25 mouse cellular contexts compared by ENCODE assay signal in the genomic region with DNA sequence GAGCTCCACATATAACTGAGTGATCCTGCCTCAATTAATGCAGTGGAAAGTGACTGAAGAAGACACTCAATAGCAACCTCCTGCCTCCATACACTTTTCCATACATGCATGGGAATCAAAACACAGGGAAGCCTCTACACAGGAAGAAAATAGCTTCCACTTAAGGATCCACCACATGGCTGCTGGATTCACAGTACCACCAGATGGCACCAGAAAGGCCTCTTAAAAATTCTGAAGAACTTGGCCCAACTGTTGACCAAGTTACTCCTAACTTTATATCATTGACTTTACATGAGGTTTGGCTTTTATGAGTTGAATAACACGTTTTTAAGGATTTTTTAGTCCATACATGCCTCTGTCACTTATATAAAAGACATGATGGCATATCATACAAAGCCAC. TPM values are rescaled to one million over a fixed set of nuclear protein-coding genes. Genes with fewer than 3 reads are reported as not detected.
DNase-seq lines count a peak whose midpoint lies in the region; ATAC-seq and TF ChIP-seq lines count a peak whose summit lies in the region.
"Had no signal": no experiment of that assay in that cellular context is flagged by ENCODE, and none has a peak within 500 bp of the region (broad histone marks: within the 10 kb centered on the region; RNA-seq: fewer than 3 reads in every experiment).

No protein-coding gene starts in this region.

- H3K9ac ChIP-seq in kidney, embryonic 15.5 days: no peak overlapping the region
- H3K9ac ChIP-seq in lung, postnatal 0 days (replicated peaks; ENCODE audit: low read depth): no peak overlapping the region
- no peak overlapping the region for H3K9ac ChIP-seq in hindbrain, embryonic 11.5 days (ENCODE audit: low read depth, low read length)
- H3K9ac ChIP-seq: embryonic facial prominence, embryonic 15.5 days; heart, embryonic 13.5 days; limb, embryonic 13.5 days had no signal

- no peak for ATAC-seq in kidney, embryonic 15.5 days (replicated peaks; ENCODE audit: low FRiP score)
- no peak for ATAC-seq in lung, postnatal 0 days
- ATAC-seq in hindbrain, embryonic 11.5 days (ENCODE audit: low FRiP score): no peak
- ATAC-seq: midbrain, embryonic 16.5 days had no signal

- no peak for DNase-seq in gastrocnemius, adult 2 months
- no peak for DNase-seq in gastrocnemius, postnatal 4 days (ENCODE audit: low spot score in 2 of 2)
- DNase-seq in kidney, postnatal 36 days: peak; percentile 1 to 39
- no peak for DNase-seq in lung, postnatal 0 days (ENCODE audit: low spot score)
- DNase-seq in lung, postnatal 36 days: no peak
- peak; percentile 23 for DNase-seq in brain, adult 2 months (ENCODE audit: low read depth, low spot score)
- no peak for DNase-seq in hindbrain, embryonic 11.5 days (ENCODE audit: low spot score)
- DNase-seq: adrenal gland, postnatal 14 days; cerebellum, adult 9-11 months; gastrocnemius, postnatal 14 days; right cerebral cortex, postnatal 4 days; thymus, adult 18-20 months had no signal

- no peaks in the 10 kb centered on the region for H3K36me3 ChIP-seq in kidney, embryonic 15.5 days
- H3K36me3 ChIP-seq in lung, postnatal 0 days (ENCODE audit: insufficient read depth, low read length): no peaks in the 10 kb centered on the region
- H3K36me3 ChIP-seq in hindbrain, embryonic 11.5 days (ENCODE audit: control insufficient read depth, insufficient read depth, low read length): no peaks in the 10 kb centered on the region
- H3K36me3 ChIP-seq: embryonic facial prominence, embryonic 15.5 days; heart, embryonic 13.5 days; limb, embryonic 13.5 days had no signal

- 0 out of 2 replicates have a peak, but pooled peaks have one; percentile 8 for TF ChIP-seq CTCF in gastrocnemius, adult 2 months (IDR thresholded peaks at IDR 0.05)
- peak; percentile 20; the same call in 1 of the 2 replicates for TF ChIP-seq CTCF in lung, postnatal 0 days (IDR thresholded peaks at IDR 0.05)

- no peak for TF ChIP-seq EP300 in lung, postnatal 0 days (IDR thresholded peaks at IDR 0.05)

- no peaks in the 10 kb centered on the region for H3K27me3 ChIP-seq in kidney, embryonic 15.5 days
- no peaks in the 10 kb centered on the region for H3K27me3 ChIP-seq in lung, postnatal 0 days (replicated peaks; ENCODE audit: insufficient read depth, low read length)
- H3K27me3 ChIP-seq in hindbrain, embryonic 11.5 days (ENCODE audit: control insufficient read depth, insufficient read depth, low read length): no peaks in the 10 kb centered on the region
- H3K27me3 ChIP-seq: embryonic facial prominence, embryonic 15.5 days; heart, embryonic 13.5 days; limb, embryonic 13.5 days had no signal

- H3K27ac ChIP-seq in gastrocnemius, adult 2 months: no peak overlapping the region
- H3K27ac ChIP-seq in kidney, embryonic 15.5 days: no peak overlapping the region
- H3K27ac ChIP-seq in lung, postnatal 0 days (ENCODE audit: low read length): no peak overlapping the region
- H3K27ac ChIP-seq in hindbrain, embryonic 11.5 days (ENCODE audit: low read depth, low read length): no peak overlapping the region
- H3K27ac ChIP-seq: embryonic facial prominence, embryonic 15.5 days; heart, embryonic 13.5 days; limb, embryonic 13.5 days had no signal

- H3K4me3 ChIP-seq in gastrocnemius, adult 2 months: no peak overlapping the region
- H3K4me3 ChIP-seq in kidney, embryonic 15.5 days (replicated peaks): no peak overlapping the region
- H3K4me3 ChIP-seq in lung, postnatal 0 days (ENCODE audit: low read depth, low read length): no peak overlapping the region
- no peak overlapping the region for H3K4me3 ChIP-seq in hindbrain, embryonic 11.5 days (ENCODE audit: low read depth, low read length)
- H3K4me3 ChIP-seq: embryonic facial prominence, embryonic 15.5 days; heart, embryonic 13.5 days; limb, embryonic 13.5 days had no signal

- no peaks in the 10 kb centered on the region for H3K4me1 ChIP-seq in kidney, embryonic 15.5 days
- no peaks in the 10 kb centered on the region for H3K4me1 ChIP-seq in lung, postnatal 0 days (ENCODE audit: insufficient read depth, low read depth, low read length)
- H3K4me1 ChIP-seq in hindbrain, embryonic 11.5 days (replicated peaks; ENCODE audit: control insufficient read depth, insufficient read depth, low read length): no peaks in the 10 kb centered on the region
- H3K4me1 ChIP-seq: embryonic facial prominence, embryonic 15.5 days; heart, embryonic 13.5 days; limb, embryonic 13.5 days had no signal

- H3K4me2 ChIP-seq in kidney, embryonic 15.5 days: no peak overlapping the region
- H3K4me2 ChIP-seq in lung, postnatal 0 days (replicated peaks; ENCODE audit: low read depth, low read length): no peak overlapping the region
- H3K4me2 ChIP-seq in hindbrain, embryonic 11.5 days (replicated peaks; ENCODE audit: low read depth, low read length): no peak overlapping the region
- H3K4me2 ChIP-seq: embryonic facial prominence, embryonic 15.5 days; heart, embryonic 13.5 days; limb, embryonic 13.5 days had no signal

- H3K9me3 ChIP-seq in kidney, embryonic 15.5 days (replicated peaks): no peaks in the 10 kb centered on the region
- no peaks in the 10 kb centered on the region for H3K9me3 ChIP-seq in lung, postnatal 0 days (ENCODE audit: low read length)
- no peaks in the 10 kb centered on the region for H3K9me3 ChIP-seq in hindbrain, embryonic 11.5 days (ENCODE audit: control insufficient read depth, low read length)
- H3K9me3 ChIP-seq: embryonic facial prominence, embryonic 15.5 days; heart, embryonic 13.5 days; limb, embryonic 13.5 days had no signal

- intact Hi-C loops in gastrocnemius, adult 2 months (cut with DNase I): no loop called here

- WGBS in kidney, embryonic 15.5 days: 36% methylated on average over 1 of the region's 1 CpGs
- WGBS in lung, postnatal 0 days: 6% methylated on average over 1 of the region's 1 CpGs
- 33% methylated on average over 1 of the region's 1 CpGs for WGBS in hindbrain, embryonic 11.5 days

RNA-seq across cellular contexts. Expression of gene Mmp13, which starts 19.8 kb away (rescaled TPM):
- total RNA-seq in gastrocnemius, adult 2 months (2021): not detected
- total RNA-seq in gastrocnemius, postnatal 4 days (2021): under 1 TPM in 1 of 2 experiments, not detected in 1; 0.10 TPM
- 0.18 and 56.0 TPM in 2 replicates for polyA plus RNA-seq in kidney, embryonic 15.5 days (2015; fragmentation: Nextera tagmentation; extraction: Ambion mirVana)
- polyA plus RNA-seq in lung, postnatal 0 days (2015; fragmentation: Nextera tagmentation; extraction: Ambion mirVana): 0.11 and 0.14 TPM in 2 replicates
- not detected in 2 replicates for polyA plus RNA-seq in hindbrain, embryonic 11.5 days (2014; fragmentation: Nextera tagmentation; extraction: Ambion mirVana)
- total RNA-seq: ES-E14; gastrocnemius, postnatal 14 days; hematopoietic stem cell, adult 5-6 weeks; layer of hippocampus, postnatal 14 days had no signal
- polyA plus RNA-seq: forebrain, embryonic 11.5 days; intestine, embryonic 14.5 days; limb, embryonic 13.5 days; neural tube, embryonic 11.5 days had no signal

RNA-seq across cellular contexts. Expression of gene Mmp12, which starts 52.0 kb away (rescaled TPM):
- not detected for total RNA-seq in gastrocnemius, adult 2 months (2021)
- not detected for total RNA-seq in gastrocnemius, postnatal 4 days (2021)
- not detected in 2 replicates for polyA plus RNA-seq in kidney, embryonic 15.5 days (2015; fragmentation: Nextera tagmentation; extraction: Ambion mirVana)
- polyA plus RNA-seq in lung, postnatal 0 days (2015; fragmentation: Nextera tagmentation; extraction: Ambion mirVana): 1.3 and 2.4 TPM in 2 replicates
- not detected in 2 replicates for polyA plus RNA-seq in hindbrain, embryonic 11.5 days (2014; fragmentation: Nextera tagmentation; extraction: Ambion mirVana)
- total RNA-seq: gastrocnemius, postnatal 14 days; hematopoietic stem cell, adult 5-6 weeks; layer of hippocampus, postnatal 14 days had no signal
- polyA plus RNA-seq: C2C12; forebrain, embryonic 11.5 days; limb, embryonic 13.5 days; liver, embryonic 16.5 days; midbrain, embryonic 16.5 days; neural tube, embryonic 11.5 days had no signal

Comparison
In these comparisons a context has a peak if more than half of its experiments do, and no peak if none do; other contexts are left out.
1. DNase-seq: peak in kidney, postnatal 36 days (2 of 2) and brain, adult 2 months (single experiment); none in gastrocnemius, adult 2 months (single experiment), gastrocnemius, postnatal 4 days (0 of 2), lung, postnatal 0 days (single experiment), lung, postnatal 36 days (single experiment) and hindbrain, embryonic 11.5 days (single experiment).